Mouse (Mus musculus) 3134 (cell line): ENCODE measurements around the gene Gigyf2.

Experiments used
- DNase-seq: peaks from one replicate; pipeline ENCODE4 v3.0.0-alpha.2; 2011; ENCODE audit warnings: low spot score; ENCODE audit not compliant: insufficient read length; ENCODE audit errors: extremely low read depth

Gigyf2 gene

DNA sequence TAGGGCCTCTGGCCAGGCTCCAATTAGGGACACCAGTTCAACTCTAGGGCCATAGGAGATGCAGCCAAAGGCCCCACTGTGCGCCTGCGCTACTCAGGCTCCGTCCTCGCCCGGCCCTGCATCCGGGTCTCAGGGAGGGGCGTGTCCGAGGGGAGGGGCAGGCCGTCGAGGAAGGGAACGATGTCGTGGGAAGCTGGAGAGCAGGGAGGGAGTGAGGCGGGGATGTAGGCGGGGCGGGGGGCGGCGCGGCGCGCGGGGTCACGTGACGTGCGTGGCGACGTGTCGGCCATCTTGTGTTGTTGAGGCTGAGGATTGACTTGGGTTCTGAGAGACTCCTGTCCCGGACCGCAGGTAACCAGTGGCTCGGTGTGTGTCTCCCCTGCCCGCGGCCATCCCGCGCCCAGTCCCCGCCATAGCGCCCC lies at the start of gene Gigyf2:
Gene Gigyf2, plus strand, starts transcription at position 257 of the 422 bp plus-strand sequence.
- DNase-seq, result peak; percentile 100

DNA sequence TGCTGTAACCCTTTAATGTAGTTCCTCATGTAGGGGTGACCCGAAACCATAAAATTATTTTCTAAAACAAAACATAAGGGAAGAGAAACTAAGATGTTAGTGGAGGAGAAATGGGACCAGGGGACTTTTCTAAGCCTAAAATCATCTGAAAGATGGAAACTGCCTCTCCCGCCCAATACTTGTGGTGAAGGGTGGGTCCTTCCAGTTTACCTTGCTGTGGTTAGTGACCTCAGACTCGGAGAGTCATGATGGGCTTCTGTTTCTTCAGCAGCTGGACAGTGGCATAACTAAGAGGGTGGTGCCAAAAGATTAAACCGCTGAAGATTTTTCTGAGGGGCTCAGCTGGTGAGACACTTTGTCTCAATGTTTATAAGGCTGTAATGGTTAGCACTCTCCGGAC lies 46.5 kb upstream of the Gigyf2 start:
- no peak for DNase-seq

DNA sequence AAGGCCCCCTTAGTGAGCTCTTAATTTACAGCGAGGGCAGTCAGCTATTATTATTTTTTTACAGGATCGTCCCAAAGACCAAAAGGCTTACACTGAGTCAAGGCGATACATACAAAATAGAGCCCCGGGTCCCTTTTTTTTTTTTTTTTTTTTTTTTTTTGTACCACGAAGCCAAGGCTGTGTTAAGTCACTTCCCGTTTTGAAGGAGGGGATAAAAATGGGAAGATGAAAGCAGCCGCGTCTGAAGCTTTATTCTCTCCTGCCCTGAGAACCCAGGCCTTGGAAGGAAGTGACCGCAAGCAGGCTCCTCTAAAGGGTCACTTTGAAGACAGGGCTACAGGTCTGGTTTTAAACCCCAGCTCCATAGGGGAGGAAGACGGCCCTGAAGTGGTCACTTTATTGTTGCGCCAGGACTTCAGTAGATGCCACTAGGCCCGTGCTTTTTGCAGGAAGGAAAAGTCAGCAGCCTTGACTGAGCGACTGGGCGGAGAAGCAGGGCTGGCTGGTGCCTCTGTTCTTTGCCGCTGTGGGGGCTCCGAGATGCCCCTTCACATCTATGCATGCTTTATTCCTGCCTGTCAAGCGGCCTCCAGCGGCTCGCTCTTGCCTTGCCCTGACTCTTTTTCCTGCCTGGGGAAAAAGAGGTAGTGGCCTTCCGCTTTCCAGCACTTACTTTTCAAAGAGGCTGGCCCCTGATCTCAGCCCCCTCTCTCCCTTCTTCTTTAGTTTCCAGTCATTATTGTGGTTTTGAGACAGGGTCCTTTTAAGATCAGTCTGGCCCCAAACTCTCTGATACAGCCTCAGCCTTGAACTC lies 45.0 kb upstream of the Gigyf2 start:
- DNase-seq, result no peak

DNA sequence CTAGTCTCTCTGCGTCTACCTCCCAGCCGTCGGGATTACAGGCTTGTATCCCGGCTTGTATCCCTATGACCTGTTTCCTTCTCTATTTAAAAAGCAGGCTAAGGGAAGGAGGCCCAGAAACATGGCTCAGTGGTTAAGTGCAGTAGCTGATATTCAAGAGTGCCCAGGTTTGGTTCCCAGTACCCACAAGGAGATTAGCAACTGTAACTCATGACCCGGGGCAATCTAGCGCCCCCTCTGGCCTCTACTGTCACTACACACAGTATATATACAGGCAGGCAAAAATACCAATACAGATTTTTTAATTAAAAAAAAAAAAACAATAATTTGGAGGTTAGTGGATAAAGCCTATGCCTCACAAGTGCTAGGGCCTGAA lies 44.4 kb upstream of the Gigyf2 start:
- no peak for DNase-seq

DNA sequence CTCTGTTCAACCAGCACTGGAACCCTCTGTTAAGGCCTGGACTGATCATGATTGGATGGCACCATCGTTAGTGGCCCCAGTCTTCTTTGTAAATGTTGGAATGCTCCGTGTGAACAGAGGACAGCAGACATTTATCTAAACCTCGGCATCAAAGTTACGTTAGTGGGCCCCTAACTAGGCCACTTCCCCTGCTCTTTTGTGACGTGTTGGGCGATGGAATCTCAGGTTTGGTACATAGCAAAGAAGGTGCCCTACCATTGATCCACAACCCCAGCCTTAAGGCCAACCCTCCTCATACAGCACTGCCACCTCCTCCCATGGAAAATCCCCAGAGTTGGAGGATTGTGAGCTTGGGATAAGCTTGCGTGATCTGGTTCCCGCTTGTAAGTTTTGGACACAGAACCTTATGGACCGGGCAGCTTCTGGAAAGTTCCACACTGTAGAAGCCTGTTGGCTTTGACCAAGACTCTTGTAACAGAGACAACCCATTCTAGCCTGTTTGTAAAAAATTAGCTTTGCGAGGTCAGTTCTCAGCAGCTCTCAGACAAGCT lies 43.3 kb upstream of the Gigyf2 start:
- DNase-seq, result no peak

DNA sequence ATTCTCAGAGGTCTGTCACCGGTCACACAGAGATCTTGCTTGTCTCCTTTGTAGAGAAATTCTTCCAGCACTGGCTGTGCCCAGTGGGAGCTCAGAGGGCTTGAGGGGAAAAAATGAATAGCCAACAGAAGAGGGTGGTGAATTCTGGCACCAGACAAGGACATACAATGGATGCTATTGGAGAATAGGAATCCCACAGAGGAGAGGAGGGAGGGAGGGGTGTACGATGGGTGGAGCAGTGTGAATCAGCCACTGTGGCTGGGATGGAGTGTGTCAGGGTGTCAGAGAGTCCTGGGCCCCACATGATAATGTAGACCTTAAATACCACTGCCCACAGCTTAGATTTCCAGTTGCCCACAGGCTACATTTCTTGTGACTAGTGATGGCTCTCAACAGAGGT lies 39.7 kb upstream of the Gigyf2 start:
- no peak for DNase-seq

DNA sequence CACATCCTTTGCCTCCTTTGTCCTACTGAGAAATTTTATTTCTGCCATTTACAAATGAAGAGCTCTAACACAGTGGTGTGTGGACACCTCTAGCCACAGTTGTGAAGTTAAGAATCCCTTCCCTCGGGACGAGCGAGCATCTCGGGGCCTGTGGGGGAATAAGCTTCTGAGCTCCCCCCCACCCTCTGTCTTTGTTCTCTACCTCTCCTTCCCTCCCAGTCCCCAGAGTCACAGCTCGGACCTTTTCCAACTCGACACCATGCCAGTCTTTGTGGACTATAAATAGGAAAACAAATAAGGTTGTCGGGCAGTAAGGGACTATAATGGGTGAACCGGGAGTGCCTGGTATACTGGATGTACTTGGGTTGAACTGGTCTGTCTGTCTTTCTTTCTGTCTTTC lies 35.4 kb upstream of the Gigyf2 start:
- no peak for DNase-seq

DNA sequence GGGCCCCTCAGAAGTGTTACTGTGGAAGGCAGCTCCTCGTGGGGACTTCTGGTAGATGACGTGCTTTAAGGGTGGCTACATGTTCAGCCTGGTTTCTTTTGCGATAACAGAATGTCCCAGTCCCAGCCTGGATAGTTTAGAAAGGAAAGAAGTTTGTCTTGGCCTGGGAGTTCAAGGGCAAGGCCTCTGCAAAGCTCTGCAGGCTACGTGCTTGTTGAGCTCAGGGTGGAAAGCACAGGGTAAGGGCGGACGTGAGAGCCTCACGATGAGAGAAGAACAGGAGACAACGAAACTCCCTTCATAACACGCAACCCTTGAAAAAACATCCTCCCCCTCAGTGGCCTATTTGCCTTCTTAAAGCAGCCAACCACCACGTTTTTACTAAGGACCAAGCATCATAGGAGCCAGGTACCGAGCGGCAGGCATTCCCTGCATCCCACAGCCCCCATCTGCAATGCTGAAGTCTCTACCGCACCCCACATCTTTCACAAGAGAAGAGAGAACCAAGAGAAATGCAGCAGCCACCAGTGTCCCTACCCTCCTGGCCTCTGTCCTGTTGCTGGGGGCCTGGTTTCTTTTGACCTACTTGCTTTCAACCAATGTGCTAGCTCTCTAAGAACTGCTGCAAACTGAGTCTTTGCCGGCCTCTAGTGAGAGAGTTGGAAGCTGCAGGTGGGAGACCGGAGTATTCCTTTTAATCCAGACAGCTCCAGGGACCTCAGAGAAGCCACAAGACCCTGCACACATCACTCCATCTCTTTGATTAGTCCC lies 34.2 kb upstream of the Gigyf2 start:
- DNase-seq, result no peak

DNA sequence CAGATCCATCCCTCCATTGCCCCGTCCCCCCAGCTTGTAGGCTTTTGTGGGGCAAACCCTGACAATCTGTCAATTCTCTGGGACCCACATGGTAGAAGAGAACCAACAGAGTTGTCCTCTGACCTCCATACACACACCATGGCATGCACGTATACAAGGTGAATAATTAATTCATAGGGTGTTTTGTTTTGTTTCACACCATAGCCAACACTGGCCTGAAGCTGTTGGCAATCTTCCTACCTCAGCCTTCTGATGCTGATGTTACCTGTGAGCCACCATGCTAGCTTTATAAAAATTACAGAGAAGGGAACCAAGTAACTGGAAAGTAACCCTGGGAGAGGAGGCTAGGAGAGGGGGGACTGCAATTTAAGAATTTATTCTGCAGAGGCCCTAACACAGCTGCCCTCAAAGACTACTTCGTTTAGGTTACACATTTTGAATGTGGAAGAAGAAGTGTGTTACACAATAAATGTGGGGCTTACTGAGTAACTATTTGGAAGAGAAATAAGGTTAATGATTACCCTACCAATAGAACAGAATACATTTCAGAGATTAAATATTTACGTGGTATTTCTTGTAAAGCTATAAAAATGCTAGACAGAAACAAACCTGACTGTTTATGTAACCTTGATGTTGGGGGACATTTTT lies 32.6 kb upstream of the Gigyf2 start:
- no peak for DNase-seq

DNA sequence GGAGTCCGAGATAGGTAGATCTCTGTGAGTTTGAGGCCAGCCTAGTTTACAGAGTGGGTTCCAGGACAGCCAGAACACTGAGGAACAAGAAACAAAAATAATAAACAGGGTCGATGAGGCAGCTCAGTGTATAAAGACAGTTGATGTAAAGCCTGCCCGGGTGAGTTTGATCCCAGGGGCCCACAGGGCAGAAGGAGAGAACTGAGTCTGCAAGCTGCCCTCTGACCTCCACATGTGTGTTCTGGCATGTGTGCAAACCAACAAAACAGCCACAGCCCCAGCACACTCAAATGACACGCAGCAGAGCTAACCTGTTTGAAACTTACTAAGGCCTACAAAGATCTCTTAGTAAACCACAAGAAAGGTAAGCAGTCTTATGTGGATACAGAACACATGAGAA lies 31.8 kb upstream of the Gigyf2 start:
- DNase-seq, result no peak

DNA sequence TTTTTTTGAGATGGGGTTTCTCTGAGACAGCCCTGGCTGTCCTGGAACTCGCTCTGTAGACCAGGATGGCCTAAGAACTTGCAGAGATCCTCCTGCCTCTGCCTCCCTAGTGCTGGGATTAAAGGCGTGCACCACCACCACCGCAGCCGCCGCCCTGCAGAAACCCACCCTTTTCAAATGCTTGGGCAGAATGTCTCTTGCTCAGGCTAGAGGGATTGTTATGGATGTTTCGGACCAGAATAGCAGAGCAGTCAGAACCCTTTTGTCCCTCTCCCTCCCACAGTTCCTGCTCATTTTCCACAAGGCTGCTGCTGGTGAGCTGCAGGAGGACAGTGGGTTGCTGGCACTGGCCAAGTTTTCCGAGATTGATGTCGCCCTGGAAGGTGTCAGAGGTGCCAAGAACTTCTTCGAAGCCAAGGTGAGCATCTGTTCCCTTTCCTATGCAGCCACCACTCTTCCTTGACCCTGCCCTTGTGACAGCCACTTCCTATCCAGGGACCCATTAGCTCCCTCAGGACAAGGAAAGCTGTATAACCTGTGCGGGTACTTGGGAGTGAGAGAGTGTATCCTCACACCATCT lies 29.4 kb upstream of the Gigyf2 start:
- no peak for DNase-seq

DNA sequence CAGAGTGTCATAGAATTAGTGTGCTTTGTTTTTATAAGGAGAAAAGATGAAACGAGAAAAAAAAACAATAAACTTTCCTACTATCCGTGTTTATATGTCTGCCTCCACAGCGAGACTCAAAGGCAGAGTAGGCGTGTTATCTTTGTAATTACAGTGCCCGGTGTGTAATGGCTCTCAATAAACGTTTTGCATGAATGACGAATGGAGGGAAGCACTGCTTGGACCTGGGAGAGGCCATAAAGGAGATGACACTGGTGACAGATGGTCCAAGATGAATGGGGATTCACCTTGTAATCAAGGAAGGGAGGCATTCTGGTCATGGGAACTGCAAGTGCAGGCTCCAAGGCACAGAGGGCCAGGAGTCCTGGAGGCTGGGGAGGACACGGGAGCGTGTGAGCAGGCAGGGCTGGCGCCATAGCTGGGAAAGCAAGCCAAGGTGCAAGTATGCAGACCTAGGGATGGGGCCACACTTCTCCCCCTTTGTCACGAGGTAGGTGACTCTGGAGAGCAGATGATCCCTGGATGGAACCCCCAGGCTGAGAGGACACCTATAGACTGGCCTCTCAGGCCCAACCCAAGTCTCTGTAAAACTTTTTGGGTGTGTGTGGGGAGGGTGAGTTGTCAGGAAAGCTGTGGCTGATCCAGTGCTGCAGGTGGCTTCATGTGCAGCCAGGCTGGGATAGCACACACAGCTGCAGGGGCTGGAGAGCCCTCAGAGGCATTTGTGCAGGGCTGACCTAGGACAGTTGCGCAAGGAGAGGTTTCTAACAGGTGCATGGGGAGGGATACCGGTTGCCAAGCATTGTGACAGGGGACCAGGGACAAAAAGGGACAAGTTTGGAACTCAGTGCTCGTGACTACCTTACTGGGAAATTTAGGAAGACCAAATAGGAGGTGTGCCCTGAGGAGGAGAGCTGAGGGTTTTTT lies 26.2 kb upstream of the Gigyf2 start:
- DNase-seq, result no peak

DNA sequence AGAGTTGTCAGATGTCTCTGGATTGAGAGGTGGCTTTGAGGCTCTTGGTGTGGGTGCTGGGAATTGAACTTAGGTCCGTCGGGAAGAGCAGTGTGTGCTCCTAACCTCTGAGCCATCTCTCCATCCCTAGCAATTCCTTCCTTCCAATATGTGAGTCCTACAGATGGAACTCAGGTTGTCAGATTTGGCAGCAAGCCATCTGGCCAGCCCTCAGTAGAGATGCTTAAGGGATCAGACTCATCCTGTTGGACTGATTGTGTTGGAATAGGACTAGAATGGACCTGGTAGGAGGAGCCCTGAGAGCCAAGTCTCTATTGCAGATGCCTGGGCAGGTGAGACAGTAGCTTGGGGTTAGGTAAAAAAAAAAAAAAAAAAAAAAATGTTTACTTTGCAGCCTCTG lies 24.8 kb upstream of the Gigyf2 start:
- DNase-seq, result no peak

DNA sequence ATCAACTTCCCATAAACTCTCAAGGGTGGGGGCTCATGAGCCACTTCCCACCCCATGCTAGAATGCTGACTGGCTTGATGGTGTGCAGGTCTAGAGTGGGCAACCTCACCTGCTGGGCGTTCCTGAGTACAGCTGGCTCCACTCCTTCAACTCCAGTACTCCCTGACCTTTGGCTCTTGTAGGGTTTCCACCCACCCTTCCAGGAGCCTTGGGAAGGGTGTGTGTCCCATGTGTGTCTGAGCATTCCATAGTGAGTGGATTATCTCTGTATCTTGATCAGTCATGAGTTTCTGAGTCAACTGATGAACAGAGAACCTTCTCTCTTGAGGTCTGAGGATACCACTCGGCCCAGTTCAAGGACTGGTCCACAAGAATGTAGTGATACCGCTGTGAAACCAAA lies 17.8 kb upstream of the Gigyf2 start:
- DNase-seq, result no peak

DNA sequence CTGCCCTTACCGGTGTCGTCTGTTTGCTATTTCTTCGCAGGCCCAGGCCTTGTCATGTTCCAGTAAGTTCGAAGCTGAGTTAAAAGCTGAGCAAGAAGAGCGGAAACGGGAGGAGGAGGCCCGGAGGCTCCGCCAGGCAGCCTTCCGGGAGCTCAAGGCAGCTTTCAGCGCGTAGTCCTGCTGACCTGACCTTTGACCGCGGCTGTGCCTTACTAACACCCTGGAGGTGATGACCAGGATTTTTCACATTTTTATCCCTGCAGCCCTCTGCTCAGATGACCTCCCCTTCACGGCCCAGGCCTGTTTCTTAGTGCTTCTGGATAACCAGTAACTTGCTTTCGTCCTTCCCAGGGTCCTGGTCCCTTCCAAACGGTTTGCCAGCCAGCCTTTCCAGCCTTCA lies 17.2 kb upstream of the Gigyf2 start:
- no peak for DNase-seq

DNA sequence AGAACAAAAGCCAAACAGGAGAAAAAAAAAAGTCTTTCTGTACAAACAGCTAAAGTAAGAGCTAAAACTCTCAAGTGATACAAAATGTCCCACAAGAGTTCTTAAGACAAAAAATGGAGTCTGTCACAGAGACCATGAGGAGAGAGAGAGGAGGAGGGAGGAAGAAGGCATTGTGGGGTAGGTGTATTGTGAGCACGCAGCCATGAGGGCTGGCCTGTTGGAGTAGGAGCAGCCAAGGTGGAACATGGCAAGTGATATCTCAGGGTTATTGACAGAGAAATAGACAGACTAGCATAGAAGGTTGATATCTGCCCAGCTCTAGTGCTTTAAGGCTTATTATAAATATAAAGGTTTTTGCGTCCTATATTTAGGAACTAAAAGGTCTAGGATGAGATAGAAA lies 14.1 kb upstream of the Gigyf2 start:
- DNase-seq, result no peak

DNA sequence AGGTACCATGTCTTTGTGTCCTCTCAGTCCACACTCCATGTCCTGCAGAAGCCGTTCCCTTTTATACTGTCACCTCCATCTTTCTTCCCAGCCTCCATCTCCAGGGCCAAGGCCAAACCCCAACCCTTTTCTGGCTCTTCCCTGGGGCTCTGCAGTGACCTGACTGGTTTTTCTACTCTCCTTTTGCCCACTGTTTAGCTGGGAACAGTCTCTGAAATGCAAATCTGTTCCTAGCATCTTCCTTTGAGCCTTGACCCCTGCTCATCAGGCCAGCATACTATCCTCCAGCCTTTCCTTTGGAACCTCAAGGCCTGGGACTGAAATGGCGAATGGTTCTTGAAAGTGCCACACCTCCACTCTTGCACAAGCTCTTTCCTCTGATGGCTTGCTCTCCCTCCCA lies 13.7 kb upstream of the Gigyf2 start:
- DNase-seq, result no peak

DNA sequence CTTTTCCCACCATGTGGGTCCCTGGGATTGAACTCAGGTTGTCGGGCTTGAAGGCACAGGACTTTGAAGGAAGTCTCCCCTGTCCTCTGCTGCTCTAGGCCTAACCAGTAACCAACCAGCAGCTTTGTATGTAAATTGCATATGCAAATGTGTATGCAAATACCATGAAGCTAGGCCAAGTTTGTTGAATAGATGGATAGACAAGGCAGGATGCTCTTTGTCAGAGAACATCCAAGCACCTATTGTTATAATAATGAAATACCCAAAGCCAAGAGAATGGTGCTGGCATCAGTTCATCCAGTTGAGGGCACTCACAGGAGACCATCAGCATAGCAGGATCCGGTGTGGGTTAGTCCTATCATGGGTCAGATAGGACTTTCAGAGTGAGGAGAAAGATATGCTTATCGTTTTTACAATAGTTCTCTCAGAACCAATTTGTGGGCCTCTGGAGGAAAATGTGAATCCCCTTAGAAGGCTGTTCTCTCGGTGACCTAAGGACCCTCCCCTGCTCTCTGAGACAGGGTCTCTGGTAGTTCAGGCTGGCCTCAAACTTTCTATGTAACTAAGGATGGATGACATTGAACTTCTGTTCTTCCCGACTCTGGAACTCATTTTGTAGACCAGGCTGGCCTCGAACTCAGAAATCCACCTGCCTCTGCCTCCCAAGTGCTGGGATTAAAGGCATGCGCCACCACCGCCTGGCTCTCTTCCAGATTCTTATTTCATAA lies 12.8 kb upstream of the Gigyf2 start:
- DNase-seq, result no peak

DNA sequence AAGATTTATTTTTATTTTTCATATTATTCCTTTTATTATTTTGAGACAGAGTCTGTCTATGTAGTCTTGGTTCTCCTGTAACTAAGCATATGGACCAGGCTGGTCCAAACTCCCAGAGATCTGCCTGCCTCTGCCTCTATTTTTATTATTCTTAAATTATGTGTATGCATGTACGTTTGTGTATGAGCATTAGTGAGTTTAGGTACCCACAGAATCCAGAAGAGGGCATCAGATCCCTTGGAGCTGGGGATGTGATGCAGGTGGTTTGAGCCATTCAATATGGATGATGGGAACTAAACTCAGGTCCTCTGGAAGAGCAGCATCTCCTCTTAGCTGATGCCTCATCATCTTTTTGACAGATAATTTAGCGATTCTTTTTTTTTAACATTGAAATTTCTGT lies 11.4 kb upstream of the Gigyf2 start:
- no peak for DNase-seq
